Comparison of ENCODE assay signal across 30 mouse cellular contexts in the genomic region with DNA sequence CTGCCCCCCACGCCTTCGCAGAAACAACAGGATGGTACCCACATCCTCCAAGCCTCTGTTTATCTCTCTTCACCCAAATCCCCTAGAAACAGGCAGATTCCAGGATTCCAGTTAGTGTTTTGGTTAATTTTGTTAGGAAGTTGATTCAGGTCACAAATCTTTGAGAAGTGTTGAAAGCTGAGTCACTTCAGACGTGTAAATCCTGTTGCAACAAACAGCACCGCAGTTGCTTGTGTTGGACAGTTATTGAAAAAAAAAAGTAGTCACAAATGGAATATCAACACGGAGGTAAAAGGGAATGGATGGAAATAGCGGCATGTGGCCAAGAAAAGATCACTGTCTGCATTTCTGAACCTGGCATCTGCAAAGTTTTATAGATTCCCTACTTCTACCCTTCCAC.
"Had no signal": no experiment of that assay in that cellular context is flagged by ENCODE, and none has a peak within 500 bp of the region (broad histone marks: within the 10 kb centered on the region; RNA-seq: fewer than 3 reads in every experiment).

No protein-coding gene starts in this region.

- H3K36me3 ChIP-seq: limb, embryonic 10.5 days; limb, embryonic 12.5 days; limb, embryonic 13.5 days; limb, embryonic 15.5 days; liver, embryonic 12.5 days; liver, embryonic 13.5 days; liver, embryonic 15.5 days; lung, embryonic 15.5 days; midbrain, embryonic 10.5 days; midbrain, embryonic 12.5 days; midbrain, embryonic 15.5 days; neural tube, embryonic 12.5 days had no signal

- H3K9me3 ChIP-seq: limb, embryonic 10.5 days; limb, embryonic 12.5 days; limb, embryonic 13.5 days; limb, embryonic 15.5 days; liver, embryonic 12.5 days; liver, embryonic 13.5 days; liver, embryonic 15.5 days; lung, embryonic 15.5 days; midbrain, embryonic 10.5 days; midbrain, embryonic 12.5 days; midbrain, embryonic 15.5 days; neural tube, embryonic 12.5 days had no signal

- H3K4me3 ChIP-seq: limb, embryonic 10.5 days; limb, embryonic 12.5 days; limb, embryonic 13.5 days; limb, embryonic 15.5 days; liver, embryonic 12.5 days; liver, embryonic 13.5 days; liver, embryonic 15.5 days; lung, embryonic 15.5 days; megakaryocyte, embryonic 14.5 days; midbrain, embryonic 10.5 days; midbrain, embryonic 12.5 days; midbrain, embryonic 15.5 days; myocyte; neural tube, embryonic 12.5 days had no signal

- H3K9ac ChIP-seq: limb, embryonic 12.5 days; limb, embryonic 13.5 days; limb, embryonic 15.5 days; liver, embryonic 12.5 days; liver, embryonic 13.5 days; liver, embryonic 14.5 days; liver, embryonic 15.5 days; liver, postnatal 0 days; lung, embryonic 14.5 days; lung, embryonic 15.5 days; midbrain, embryonic 12.5 days; midbrain, embryonic 15.5 days; neural tube, embryonic 12.5 days had no signal

- H3K4me2 ChIP-seq: limb, embryonic 12.5 days; limb, embryonic 13.5 days; limb, embryonic 15.5 days; liver, embryonic 11.5 days; liver, embryonic 12.5 days; liver, embryonic 13.5 days; liver, embryonic 15.5 days; lung, embryonic 14.5 days; lung, embryonic 15.5 days; midbrain, embryonic 12.5 days; midbrain, embryonic 15.5 days; neural tube, embryonic 12.5 days had no signal

- ATAC-seq: liver, embryonic 12.5 days; liver, postnatal 0 days; lung, postnatal 0 days; midbrain, embryonic 15.5 days; midbrain, embryonic 16.5 days had no signal

- H3K4me1 ChIP-seq: limb, embryonic 15.5 days; liver, embryonic 12.5 days; liver, embryonic 13.5 days; liver, embryonic 15.5 days; lung, embryonic 15.5 days; megakaryocyte, embryonic 14.5 days; neural tube, embryonic 12.5 days had no signal

- DNase-seq: left cerebral cortex, postnatal 4 days; liver; liver, embryonic 13.5 days; liver, postnatal 0 days; lung, adult 18-20 months; lung, adult 2 months; lung, embryonic 14.5 days; lung, postnatal 10 days; lung, postnatal 14 days; lung, postnatal 36 days; lung, postnatal 4 days; midbrain, embryonic 14.5 days had no signal

- H3K27me3 ChIP-seq: limb, embryonic 12.5 days; limb, embryonic 15.5 days; liver, embryonic 12.5 days; liver, embryonic 13.5 days; liver, embryonic 15.5 days; lung, embryonic 15.5 days; megakaryocyte, embryonic 14.5 days; neural tube, embryonic 12.5 days had no signal

- H3K27ac ChIP-seq: limb, embryonic 10.5 days; limb, embryonic 12.5 days; limb, embryonic 13.5 days; limb, embryonic 15.5 days; liver, embryonic 12.5 days; liver, embryonic 13.5 days; liver, embryonic 14.5 days; liver, embryonic 15.5 days; lung, embryonic 15.5 days; macrophage; midbrain, embryonic 10.5 days; midbrain, embryonic 12.5 days; midbrain, embryonic 15.5 days; neural tube, embryonic 12.5 days had no signal
